Mouse (Mus musculus) olfactory bulb, adult 2 months (tissue): ENCODE measurements around the gene Pdxdc1.

Experiments used
- CTCF ChIP-seq: fragments of 200-500 bp; IDR thresholded peaks from 2 replicates; pipeline ENCODE4 v1.5.1; 2012; ENCODE audit warnings: low read depth, mild to moderate bottlenecking, low read length, moderate library complexity; ENCODE audit not compliant: insufficient read depth
- POLR2A ChIP-seq: fragments of 200-500 bp; IDR thresholded peaks from 2 replicates; pipeline ENCODE4 v1.6.1; 2012; ENCODE audit warnings: mild to moderate bottlenecking, low read depth, low read length, moderate library complexity; ENCODE audit not compliant: insufficient read depth

- TF ChIP-seq CTCF (no peak), POLR2A (no peak)
Measured at GRCm38 (mm10) chr16:13851446-13851845, 51.5 kb downstream of the Pdxdc1 start.
